Mouse (Mus musculus) erythroblast, embryonic 14.5 days (primary cell): ENCODE results near the gene P2ry6.

Experiments used
- GATA1 ChIP-seq: IDR thresholded peaks from 2 replicates; pipeline ENCODE4 v1.6.1; 2012; ENCODE audit warnings: low read length, inconsistent platforms, mixed read lengths
- TAL1 ChIP-seq: IDR thresholded peaks from 3 replicates; pipeline ENCODE4 v1.6.1; 2012; ENCODE audit warnings: low read length, inconsistent platforms, mixed read lengths

- TF ChIP-seq GATA1 (no peak), TAL1 (no peak)
Measured at GRCm38 (mm10) chr7:100995951-100996350, 21.5 kb upstream of the P2ry6 start.
